Mouse (Mus musculus) brain, embryonic 14.5 days (tissue): ENCODE measurements at regions not wholly inside any gene's neighbourhood (a gene's known extent, or its start where the extent isn't known, plus 50 kb on each side); places are given as distances from the start of the nearest gene placed in this dataset.

Source experiments
- CTCF ChIP-seq: fragments of 200-500 bp; IDR thresholded peaks from 2 replicates; pipeline ENCODE4 v1.5.1; 2012; ENCODE audit warnings: inconsistent platforms, mild to moderate bottlenecking, moderate library complexity, borderline replicate concordance; ENCODE audit not compliant: insufficient read depth, insufficient read length; ENCODE audit errors: extremely low read depth
- POLR2A ChIP-seq: fragments of 200-500 bp; IDR thresholded peaks from 2 replicates; pipeline ENCODE4 v1.6.1; 2012; ENCODE audit warnings: mild to moderate bottlenecking, inconsistent platforms, borderline replicate concordance; ENCODE audit not compliant: poor library complexity, insufficient read depth, insufficient read length, severe bottlenecking; ENCODE audit errors: extremely low read depth

GRCm38 (mm10) chr7:51268743-51269142 is 242.1 kb upstream of the Ano5 start:
- no peak for TF ChIP-seq POLR2A
- no peak for TF ChIP-seq CTCF
